Mouse (Mus musculus) kidney, adult 2 months (tissue): Measurements from ENCODE around the gene Drc1.

Experiments
- CTCF ChIP-seq: fragments of 200-500 bp; conservative IDR thresholded peaks from 2 replicates; pipeline ENCODE4 v1.5.1; 2011; ENCODE audit warnings: low read depth, mild to moderate bottlenecking, control low read depth, low read length, moderate library complexity, mixed read lengths; ENCODE audit not compliant: insufficient read depth, insufficient read length
- POLR2A ChIP-seq: fragments of 200-500 bp; IDR thresholded peaks from one replicate; pipeline ENCODE4 v1.6.1; 2011; ENCODE audit warnings: low read depth, low read length, control low read depth

DNA sequence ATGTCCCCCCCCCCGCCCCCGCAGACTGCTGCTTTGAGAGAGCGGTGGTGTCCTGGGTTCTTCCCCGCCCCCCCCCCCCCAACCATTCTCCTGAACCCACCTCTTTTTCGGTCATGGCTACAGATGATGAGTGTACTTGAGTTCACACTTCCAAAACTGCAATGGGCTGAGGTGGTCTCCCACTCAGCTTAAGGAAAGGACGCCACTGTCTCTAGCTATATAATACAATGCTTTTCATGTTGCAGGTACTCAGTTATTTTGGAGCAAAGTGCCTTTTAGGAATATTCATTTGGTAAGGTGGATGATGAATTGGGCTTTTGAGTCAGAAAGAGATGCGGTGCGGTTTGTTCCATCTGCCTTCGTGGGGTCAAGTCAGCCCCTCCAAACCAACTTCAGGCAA lies 324 bp upstream of the Drc1 start:
- no peak for TF ChIP-seq CTCF
- no peak for TF ChIP-seq POLR2A
